10 mouse cellular contexts compared by ENCODE assay signal in genomic region chr14:55113351-55113974, GRCm38 (mm10). TPM values are rescaled to one million over a fixed set of nuclear protein-coding genes. Genes with fewer than 3 reads are reported as not detected.
A peak's percentile ranks its signal among the peaks of the same experiment; 100 is the strongest.
DNase-seq lines count a peak whose midpoint lies in the region; ATAC-seq and TF ChIP-seq lines count a peak whose summit lies in the region.
"Had no signal": no experiment of that assay in that cellular context is flagged by ENCODE, and none has a peak within 500 bp of the region (broad histone marks: within the 10 kb centered on the region; RNA-seq: fewer than 3 reads in every experiment).

No protein-coding gene starts in this region.

- peak overlapping the region; percentile 100 for H3K4me2 ChIP-seq in intestine, embryonic 16.5 days (ENCODE audit: low read depth, low read length)

- peak overlapping the region; percentile 75 for H3K4me3 ChIP-seq in heart, embryonic 10.5 days
- peak overlapping the region; percentile 25; the same call in 1 of the 2 replicates for H3K4me3 ChIP-seq in testis, adult 2 months (ENCODE audit: control insufficient read depth, low read depth, low read length)
- peak overlapping the region; percentile 71 for H3K4me3 ChIP-seq in intestine, embryonic 16.5 days (ENCODE audit: low read length)

- TF ChIP-seq CTCF in testis, adult 2 months (IDR thresholded peaks at IDR 0.05; ENCODE audit: control insufficient read depth, insufficient read depth, insufficient replicate concordance, low read depth, low read length): no peak

- H3K27me3 ChIP-seq in heart, embryonic 10.5 days (ENCODE audit: insufficient read depth, poor library complexity, severe bottlenecking): peaks cover 98% of the 10 kb centered on the region
- H3K27me3 ChIP-seq in testis, adult 2 months (ENCODE audit: control insufficient read depth, insufficient read depth, low read length): no peaks in the 10 kb centered on the region; the same call in 1 of the 2 replicates
- H3K27me3 ChIP-seq in intestine, embryonic 16.5 days (replicated peaks; ENCODE audit: control insufficient read depth, insufficient read depth, low read length): peaks cover 32% of the 10 kb centered on the region

- WGBS in heart, embryonic 10.5 days: 59% methylated on average over 51 of the region's 51 CpGs
- 64% methylated on average over 51 of the region's 51 CpGs for WGBS in intestine, embryonic 16.5 days

- H3K4me1 ChIP-seq in heart, embryonic 10.5 days: peaks cover 44% of the 10 kb centered on the region
- H3K4me1 ChIP-seq in testis, adult 2 months (ENCODE audit: control insufficient read depth, insufficient read depth, low read length): peaks cover 28% of the 10 kb centered on the region
- peaks cover 31% of the 10 kb centered on the region for H3K4me1 ChIP-seq in intestine, embryonic 16.5 days (ENCODE audit: control insufficient read depth, insufficient read depth, low read length)

- no peak for TF ChIP-seq POLR2A in testis, adult 2 months (IDR thresholded peaks at IDR 0.05; ENCODE audit: control insufficient read depth, low read depth, low read length)

- H3K36me3 ChIP-seq in heart, embryonic 10.5 days: no peaks in the 10 kb centered on the region
- no peaks in the 10 kb centered on the region for H3K36me3 ChIP-seq in testis, adult 2 months (ENCODE audit: control insufficient read depth, insufficient read depth, low read length)
- H3K36me3 ChIP-seq in intestine, embryonic 16.5 days (ENCODE audit: control insufficient read depth, insufficient read depth, low read length): no peaks in the 10 kb centered on the region

- no peak for DNase-seq in heart, embryonic 10.5 days (ENCODE audit: low spot score)
- DNase-seq in heart, adult 18-20 months: no peak
- DNase-seq in testis, postnatal 14 days (ENCODE audit: low spot score): no peak
- DNase-seq in thymus, adult 18-20 months: no peak
- no peak for DNase-seq in gastrocnemius, postnatal 10 days
- DNase-seq in left cerebral cortex, adult 11 months (ENCODE audit: low spot score): no peak

- peak overlapping the region; percentile 79; the same call in 1 of the 2 replicates for H3K9ac ChIP-seq in intestine, embryonic 16.5 days (ENCODE audit: low read depth, low read length)

- no peak for ATAC-seq in intestine, embryonic 16.5 days

- H3K27ac ChIP-seq in heart, embryonic 10.5 days: no peak overlapping the region; the same call in 1 of the 2 replicates
- no peak overlapping the region for H3K27ac ChIP-seq in testis, adult 2 months (ENCODE audit: control insufficient read depth, insufficient read depth, low read depth, low read length)
- H3K27ac ChIP-seq in intestine, embryonic 16.5 days (ENCODE audit: low read length): no peak overlapping the region

- H3K9me3 ChIP-seq in heart, embryonic 10.5 days: no peaks in the 10 kb centered on the region
- H3K9me3 ChIP-seq in intestine, embryonic 16.5 days (ENCODE audit: control insufficient read depth, low read length): no peaks in the 10 kb centered on the region

RNA-seq across cellular contexts. Expression of gene Jph4, which starts 3.3 kb away (rescaled TPM):
- polyA plus RNA-seq in heart, embryonic 10.5 days (2016; fragmentation: Nextera tagmentation; extraction: Ambion mirVana): 0.06 and 0.18 TPM in 2 replicates
- total RNA-seq in heart, adult 18-20 months (2021): under 1 TPM in 1 of 2 experiments, not detected in 1; 0.08 TPM
- polyA plus RNA-seq in testis, adult 2 months (2012; rRNA removed): 6.6 and 7.4 TPM in 2 replicates
- polyA plus RNA-seq in intestine, embryonic 16.5 days (2015; fragmentation: Nextera tagmentation; extraction: Ambion mirVana): 0.82 and 1.2 TPM in 2 replicates
- total RNA-seq in gastrocnemius, postnatal 10 days (2021): 1 to 10 TPM; 1.5 to 1.6 TPM
- total RNA-seq: CH12.LX; granulocyte monocyte progenitor cell, adult 5-6 weeks had no signal

RNA-seq across cellular contexts. Expression of gene Ap1g2, which starts 7.1 kb away (rescaled TPM):
- 15.6 and 18.9 TPM in 2 replicates for polyA plus RNA-seq in heart, embryonic 10.5 days (2016; fragmentation: Nextera tagmentation; extraction: Ambion mirVana)
- total RNA-seq in heart, adult 18-20 months (2021): 1 to 10 TPM; 3.3 to 8.3 TPM
- 3.0 and 4.0 TPM in 2 replicates for polyA plus RNA-seq in testis, adult 2 months (2012; rRNA removed)
- 106 and 120 TPM in 2 replicates for polyA plus RNA-seq in intestine, embryonic 16.5 days (2015; fragmentation: Nextera tagmentation; extraction: Ambion mirVana)
- 1 to 10 TPM; 4.6 to 5.0 TPM for total RNA-seq in gastrocnemius, postnatal 10 days (2021)

RNA-seq across cellular contexts. Expression of gene Thtpa, which starts 18.9 kb away (rescaled TPM):
- polyA plus RNA-seq in heart, embryonic 10.5 days (2016; fragmentation: Nextera tagmentation; extraction: Ambion mirVana): 16.1 and 16.4 TPM in 2 replicates
- total RNA-seq in heart, adult 18-20 months (2021): 10 to 100 TPM; 11.3 to 12.9 TPM
- 4.6 and 4.9 TPM in 2 replicates for polyA plus RNA-seq in testis, adult 2 months (2012; rRNA removed)
- 17.9 and 20.7 TPM in 2 replicates for polyA plus RNA-seq in intestine, embryonic 16.5 days (2015; fragmentation: Nextera tagmentation; extraction: Ambion mirVana)
- 10 to 100 TPM; 12.8 to 13.9 TPM for total RNA-seq in gastrocnemius, postnatal 10 days (2021)

RNA-seq across cellular contexts. Expression of gene Zfhx2, which starts 21.3 kb away (rescaled TPM):
- 3.8 and 4.2 TPM in 2 replicates for polyA plus RNA-seq in heart, embryonic 10.5 days (2016; fragmentation: Nextera tagmentation; extraction: Ambion mirVana)
- total RNA-seq in heart, adult 18-20 months (2021): 1 to 10 TPM; 4.5 to 5.0 TPM
- polyA plus RNA-seq in testis, adult 2 months (2012; rRNA removed): 3.8 and 4.4 TPM in 2 replicates
- polyA plus RNA-seq in intestine, embryonic 16.5 days (2015; fragmentation: Nextera tagmentation; extraction: Ambion mirVana): 2.7 and 3.0 TPM in 2 replicates
- total RNA-seq in gastrocnemius, postnatal 10 days (2021): 1 to 10 TPM; 1.8 to 3.0 TPM

Comparison
In these comparisons a context has a peak if more than half of its experiments do, and no peak if none do; other contexts are left out.
1. H3K4me3 ChIP-seq: peak in every context shown above with its lines; median percentile 75 in heart, embryonic 10.5 days; 71 in intestine, embryonic 16.5 days; 25 in testis, adult 2 months.